Mouse (Mus musculus) fibroblast of lung, adult 2 months (primary cell): ENCODE measurements around the gene Ntrk1.

Experiments
- DNase-seq: peaks from one replicate; pipeline ENCODE4 v3.0.0-alpha.2; 2011; ENCODE audit warnings: low read depth

Gene Ntrk1

GRCm38 (mm10) chr3:87752567-87752966 is 42.4 kb downstream of the Ntrk1 start:
- no peak for DNase-seq

- DNase-seq, result no peak
Measured at GRCm38 (mm10) chr3:87749977-87750376, 45.0 kb downstream of the Ntrk1 start.

GRCm38 (mm10) chr3:87749036-87749435 is 45.9 kb downstream of the Ntrk1 start:
- no peak for DNase-seq

- no peak for DNase-seq
Measured at GRCm38 (mm10) chr3:87748431-87748830, 46.5 kb downstream of the Ntrk1 start, which contains the start of gene Lrrc71. Gene Lrrc71, minus strand, starts transcription at chr3:87748625.

- no peak for DNase-seq
Measured at GRCm38 (mm10) chr3:87745036-87745659, 49.8 kb downstream of the Ntrk1 start.

- no peak for DNase-seq
Measured at GRCm38 (mm10) chr3:87743927-87744326, 51.0 kb downstream of the Ntrk1 start.

- no peak for DNase-seq
Measured at GRCm38 (mm10) chr3:87742735-87743134, 52.2 kb downstream of the Ntrk1 start.

GRCm38 (mm10) chr3:87742013-87742412 is 52.9 kb downstream of the Ntrk1 start:
- no peak for DNase-seq

GRCm38 (mm10) chr3:87738906-87739305 is 56.1 kb downstream of the Ntrk1 start:
- DNase-seq, result no peak

- DNase-seq, result no peak
Measured at GRCm38 (mm10) chr3:87735335-87735734, 59.6 kb downstream of the Ntrk1 start.

- DNase-seq, result no peak
Measured at GRCm38 (mm10) chr3:87733984-87734761, 60.8 kb downstream of the Ntrk1 start.

- DNase-seq, result no peak
Measured at GRCm38 (mm10) chr3:87733098-87733497, 61.9 kb downstream of the Ntrk1 start.

- DNase-seq, result no peak
Measured at GRCm38 (mm10) chr3:87728696-87729095, 66.3 kb downstream of the Ntrk1 start.
